Mouse (Mus musculus): ENCODE data around the gene Lin7b. TPM values are rescaled to one million over a fixed set of nuclear protein-coding genes. Genes with fewer than 3 reads are reported as not detected.
"Not testable (repeated sequence)": the region's sequence is repeated elsewhere in the genome, so short reads cannot be mapped to it uniquely, and the experiment has no call there.

Lin7b gene
- polyA plus RNA-seq, 1 experiment from 2014 or later: 0.89 TPM

GRCm38 (mm10) chr7:45359081-45359480 is 11.3 kb downstream of the Lin7b start:
- H3K4me3 ChIP-seq; H3K27ac ChIP-seq; H3K9me3 ChIP-seq; DNase-seq (ENCODE audit: low spot score): not testable (repeated sequence)
- 58% methylated on average over 11 of the region's 11 CpGs for WGBS
- Histone ChIP-seq H3K4me1 (replicated peaks) (peaks cover 25% of the 10 kb centered on the region), H3K36me3 (peaks cover 29% of the 10 kb centered on the region), H3K27me3 (ENCODE audit: insufficient read depth, poor library complexity, severe bottlenecking) (peaks cover 61% of the 10 kb centered on the region)

- peaks cover 5% of the 10 kb centered on the region for H3K4me1 ChIP-seq (replicated peaks)
- peaks cover 48% of the 10 kb centered on the region for H3K27me3 ChIP-seq (ENCODE audit: insufficient read depth, poor library complexity, severe bottlenecking)
- H3K4me3 ChIP-seq: no peak overlapping the region
- no peak for DNase-seq (ENCODE audit: low spot score)
- H3K9me3 ChIP-seq: no peaks in the 10 kb centered on the region
- 55% methylated on average over 13 of the region's 13 CpGs for WGBS
- peaks cover 29% of the 10 kb centered on the region for H3K36me3 ChIP-seq
- no peak overlapping the region for H3K27ac ChIP-seq
Observed at GRCm38 (mm10) chr7:45356087-45356486, 14.3 kb downstream of the Lin7b start.

- H3K4me1 ChIP-seq (replicated peaks): peaks cover 3% of the 10 kb centered on the region; the same call in 1 of the 2 replicates
- peaks cover 42% of the 10 kb centered on the region for H3K27me3 ChIP-seq (ENCODE audit: insufficient read depth, poor library complexity, severe bottlenecking)
- H3K27ac ChIP-seq: no peak overlapping the region
- H3K4me3 ChIP-seq: no peak overlapping the region
- 81% methylated on average over 15 of the region's 15 CpGs for WGBS
- DNase-seq (ENCODE audit: low spot score): no peak
- H3K36me3 ChIP-seq: peaks cover 29% of the 10 kb centered on the region
- H3K9me3 ChIP-seq: no peaks in the 10 kb centered on the region
Observed at GRCm38 (mm10) chr7:45355318-45356020, 14.9 kb downstream of the Lin7b start.

GRCm38 (mm10) chr7:45353041-45353440 is 17.3 kb downstream of the Lin7b start:
- Histone ChIP-seq H3K27me3 (ENCODE audit: insufficient read depth, poor library complexity, severe bottlenecking) (peaks cover 40% of the 10 kb centered on the region), H3K9me3 (no peaks in the 10 kb centered on the region), H3K36me3 (peaks cover 41% of the 10 kb centered on the region), H3K4me1 (replicated peaks) (peaks cover 3% of the 10 kb centered on the region; the same call in 1 of the 2 replicates), H3K4me3 (no peak overlapping the region), H3K27ac (no peak overlapping the region)
- no peak for DNase-seq (ENCODE audit: low spot score)
- WGBS: 20% methylated on average over 5 of the region's 5 CpGs

GRCm38 (mm10) chr7:45346905-45347304 is 23.5 kb downstream of the Lin7b start:
- Histone ChIP-seq H3K27ac (no peak overlapping the region), H3K36me3 (peaks cover 41% of the 10 kb centered on the region), H3K4me3 (no peak overlapping the region), H3K9me3 (no peaks in the 10 kb centered on the region), H3K27me3 (ENCODE audit: insufficient read depth, poor library complexity, severe bottlenecking) (peaks cover 23% of the 10 kb centered on the region), H3K4me1 (replicated peaks) (0 out of 2 replicates have a peak, but pooled peaks cover 2% of the 10 kb centered on the region)
- 77% methylated on average over 13 of the region's 13 CpGs for WGBS
- no peak for DNase-seq (ENCODE audit: low spot score)

- no peak overlapping the region for H3K27ac ChIP-seq
Observed at GRCm38 (mm10) chr7:45343543-45343942, 26.8 kb downstream of the Lin7b start.

GRCm38 (mm10) chr7:45342081-45342480 is 28.3 kb downstream of the Lin7b start:
- no peak for DNase-seq (ENCODE audit: low spot score)
- 91% methylated on average over 11 of the region's 11 CpGs for WGBS
- Histone ChIP-seq H3K4me3 (no peak overlapping the region), H3K27ac (no peak overlapping the region), H3K36me3 (peaks cover 22% of the 10 kb centered on the region), H3K9me3 (no peaks in the 10 kb centered on the region), H3K4me1 (replicated peaks) (peaks cover 50% of the 10 kb centered on the region), H3K27me3 (ENCODE audit: insufficient read depth, poor library complexity, severe bottlenecking) (peaks cover 32% of the 10 kb centered on the region)

More at GRCm38 (mm10) chr7:45343543-45343942, 26.8 kb downstream of the Lin7b start:
- no peak overlapping the region for H3K4me3 ChIP-seq
- DNase-seq (ENCODE audit: low spot score): no peak
- H3K27me3 ChIP-seq (ENCODE audit: insufficient read depth, poor library complexity, severe bottlenecking): peaks cover 26% of the 10 kb centered on the region
- H3K4me1 ChIP-seq (replicated peaks): peaks cover 36% of the 10 kb centered on the region
- H3K36me3 ChIP-seq: peaks cover 33% of the 10 kb centered on the region
- no peaks in the 10 kb centered on the region for H3K9me3 ChIP-seq
- 33% methylated on average over 13 of the region's 13 CpGs for WGBS

- WGBS: 5% methylated on average over 8 of the region's 8 CpGs
- H3K27me3 ChIP-seq (ENCODE audit: insufficient read depth, poor library complexity, severe bottlenecking): peaks cover 35% of the 10 kb centered on the region
- H3K4me1 ChIP-seq (replicated peaks): peaks cover 49% of the 10 kb centered on the region
- H3K4me3 ChIP-seq: peak overlapping the region; percentile 63
- peaks cover 14% of the 10 kb centered on the region for H3K36me3 ChIP-seq
- H3K9me3 ChIP-seq: no peaks in the 10 kb centered on the region
- no peak overlapping the region for H3K27ac ChIP-seq
- peak; percentile 79 for DNase-seq (ENCODE audit: low spot score)
Observed at GRCm38 (mm10) chr7:45341303-45341702, 29.1 kb downstream of the Lin7b start.

GRCm38 (mm10) chr7:45340669-45341068 is 29.7 kb downstream of the Lin7b start:
- Histone ChIP-seq H3K4me3 (peak overlapping the region; percentile 63), H3K9me3 (no peaks in the 10 kb centered on the region), H3K27ac (peak overlapping the region; percentile 87), H3K27me3 (ENCODE audit: insufficient read depth, poor library complexity, severe bottlenecking) (peaks cover 38% of the 10 kb centered on the region), H3K36me3 (peaks cover 8% of the 10 kb centered on the region; the same call in 1 of the 2 replicates), H3K4me1 (replicated peaks) (peaks cover 49% of the 10 kb centered on the region)
- WGBS: under 1% methylated on average over 11 of the region's 11 CpGs
- peak; percentile 69 for DNase-seq (ENCODE audit: low spot score)

- 0 out of 2 replicates have a peak, but pooled peaks cover 2% of the 10 kb centered on the region for H3K36me3 ChIP-seq
- no peak for DNase-seq (ENCODE audit: low spot score)
- H3K4me3 ChIP-seq: peak overlapping the region; percentile 63
- peaks cover 52% of the 10 kb centered on the region for H3K4me1 ChIP-seq (replicated peaks)
- no peaks in the 10 kb centered on the region for H3K9me3 ChIP-seq
- H3K27ac ChIP-seq: peak overlapping the region; percentile 87
- peaks cover 38% of the 10 kb centered on the region for H3K27me3 ChIP-seq (ENCODE audit: insufficient read depth, poor library complexity, severe bottlenecking)
- WGBS: under 1% methylated on average over 11 of the region's 11 CpGs
Observed at GRCm38 (mm10) chr7:45340066-45340442, 30.3 kb downstream of the Lin7b start.

GRCm38 (mm10) chr7:45339410-45340065 is 30.8 kb downstream of the Lin7b start:
- WGBS: under 1% methylated on average over 39 of the region's 39 CpGs
- H3K27me3 ChIP-seq (ENCODE audit: insufficient read depth, poor library complexity, severe bottlenecking): peaks cover 43% of the 10 kb centered on the region

GRCm38 (mm10) chr7:45338161-45338911 is 32.0 kb downstream of the Lin7b start:
- Histone ChIP-seq H3K27me3 (ENCODE audit: insufficient read depth, poor library complexity, severe bottlenecking) (peaks cover 53% of the 10 kb centered on the region), H3K27ac (peak overlapping the region; percentile 87), H3K4me1 (replicated peaks) (peaks cover 69% of the 10 kb centered on the region), H3K36me3 (no peaks in the 10 kb centered on the region), H3K9me3 (no peaks in the 10 kb centered on the region), H3K4me3 (peak overlapping the region; percentile 63)
- WGBS: 2% methylated on average over 14 of the region's 14 CpGs
- peak; percentile 36 for DNase-seq (ENCODE audit: low spot score)

More at GRCm38 (mm10) chr7:45339410-45340065, 30.8 kb downstream of the Lin7b start:
- Histone ChIP-seq H3K36me3 (no peaks in the 10 kb centered on the region), H3K9me3 (no peaks in the 10 kb centered on the region), H3K4me1 (replicated peaks) (peaks cover 57% of the 10 kb centered on the region), H3K27ac (peak overlapping the region; percentile 87), H3K4me3 (peak overlapping the region; percentile 63)
- peak; percentile 89 for DNase-seq (ENCODE audit: low spot score)
